Mouse (Mus musculus): ENCODE results near the gene Ctcfl. TPM values are rescaled to one million over a fixed set of nuclear protein-coding genes. Genes with fewer than 3 reads are reported as not detected.

Ctcfl gene
- polyA plus RNA-seq, 1 experiment: not detected

DNA sequence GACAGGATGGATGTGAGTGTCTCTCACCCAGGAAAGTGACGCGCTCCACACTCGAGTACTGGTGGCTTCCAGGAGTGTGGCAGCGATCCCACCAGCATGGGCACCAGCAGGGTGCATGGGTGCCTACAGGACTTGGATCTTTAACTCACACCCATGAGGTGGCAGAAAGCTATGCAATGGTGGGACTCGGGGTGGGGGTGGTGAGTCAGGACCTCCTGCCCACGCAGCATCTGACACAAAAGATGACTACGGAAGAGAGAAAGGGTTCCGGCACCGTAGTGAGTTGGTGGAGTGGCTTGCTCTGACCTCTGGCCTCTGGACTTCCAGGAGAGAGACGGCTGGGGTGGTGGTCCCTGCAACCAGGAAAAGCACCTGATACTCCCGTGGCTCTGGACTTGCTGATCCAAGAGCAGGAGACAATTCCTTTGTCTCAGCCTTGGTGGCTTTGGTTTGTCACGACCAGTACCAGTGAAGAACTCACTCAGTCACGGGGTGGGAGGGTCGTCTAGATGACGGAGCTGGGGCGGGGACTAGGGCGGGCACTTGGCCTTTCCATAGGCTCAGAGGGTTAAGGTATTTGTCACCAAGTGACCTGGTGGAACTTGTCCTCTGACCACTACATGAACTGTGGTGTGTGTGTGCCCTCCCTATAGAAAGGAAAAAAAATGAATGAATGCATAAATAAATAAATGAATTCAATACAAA, 71.1 kb downstream of the Ctcfl start:
- 46% methylated on average over 17 of the region's 17 CpGs for WGBS
- Histone ChIP-seq H3K4me1 (ENCODE audit: control insufficient read depth, insufficient read depth, low read length) (no peaks in the 10 kb centered on the region), H3K4me3 (replicated peaks; ENCODE audit: insufficient read depth, low read depth, low read length) (no peak overlapping the region), H3K27me3 (ENCODE audit: control insufficient read depth, insufficient read depth, low read length) (no peaks in the 10 kb centered on the region), H3K27ac (ENCODE audit: insufficient read depth, low read length) (no peak overlapping the region)
- no peak for TF ChIP-seq POLR2A (IDR thresholded peaks at IDR 0.05; ENCODE audit: borderline replicate concordance, insufficient read depth, low read length)
- TF ChIP-seq CTCF (IDR thresholded peaks at IDR 0.05; ENCODE audit: borderline replicate concordance, insufficient read depth, low read depth, low read length): no peak
- DNase-seq: no peak

DNA sequence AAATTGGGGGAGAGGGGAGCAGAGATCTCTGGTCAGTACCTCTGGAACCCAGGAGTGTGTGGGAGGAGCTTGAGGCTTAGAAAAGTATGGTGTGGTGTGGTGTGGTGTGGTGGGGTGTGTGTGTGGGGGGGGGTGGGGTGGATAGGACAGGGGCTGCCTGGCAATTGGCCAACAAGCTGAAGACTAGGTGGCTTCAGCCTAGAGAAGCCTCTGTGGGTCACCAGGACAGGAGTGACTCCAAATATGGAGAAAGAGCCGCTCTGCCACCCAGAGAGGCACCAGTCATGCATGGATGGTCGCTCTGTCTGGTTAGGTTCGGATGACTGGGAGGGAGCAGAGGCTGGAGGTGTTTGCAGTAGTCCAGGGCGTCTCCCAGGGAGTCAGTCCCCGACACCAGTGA, 71.9 kb downstream of the Ctcfl start:
- no peak for DNase-seq
- Histone ChIP-seq H3K4me3 (replicated peaks; ENCODE audit: insufficient read depth, low read depth, low read length) (no peak overlapping the region), H3K4me1 (ENCODE audit: control insufficient read depth, insufficient read depth, low read length) (no peaks in the 10 kb centered on the region), H3K27me3 (ENCODE audit: control insufficient read depth, insufficient read depth, low read length) (no peaks in the 10 kb centered on the region), H3K27ac (ENCODE audit: insufficient read depth, low read length) (no peak overlapping the region)
- WGBS: 26% methylated on average over 5 of the region's 5 CpGs
- no peak for TF ChIP-seq POLR2A (IDR thresholded peaks at IDR 0.05; ENCODE audit: borderline replicate concordance, insufficient read depth, low read length)
- no peak for TF ChIP-seq CTCF (IDR thresholded peaks at IDR 0.05; ENCODE audit: borderline replicate concordance, insufficient read depth, low read depth, low read length)

DNA sequence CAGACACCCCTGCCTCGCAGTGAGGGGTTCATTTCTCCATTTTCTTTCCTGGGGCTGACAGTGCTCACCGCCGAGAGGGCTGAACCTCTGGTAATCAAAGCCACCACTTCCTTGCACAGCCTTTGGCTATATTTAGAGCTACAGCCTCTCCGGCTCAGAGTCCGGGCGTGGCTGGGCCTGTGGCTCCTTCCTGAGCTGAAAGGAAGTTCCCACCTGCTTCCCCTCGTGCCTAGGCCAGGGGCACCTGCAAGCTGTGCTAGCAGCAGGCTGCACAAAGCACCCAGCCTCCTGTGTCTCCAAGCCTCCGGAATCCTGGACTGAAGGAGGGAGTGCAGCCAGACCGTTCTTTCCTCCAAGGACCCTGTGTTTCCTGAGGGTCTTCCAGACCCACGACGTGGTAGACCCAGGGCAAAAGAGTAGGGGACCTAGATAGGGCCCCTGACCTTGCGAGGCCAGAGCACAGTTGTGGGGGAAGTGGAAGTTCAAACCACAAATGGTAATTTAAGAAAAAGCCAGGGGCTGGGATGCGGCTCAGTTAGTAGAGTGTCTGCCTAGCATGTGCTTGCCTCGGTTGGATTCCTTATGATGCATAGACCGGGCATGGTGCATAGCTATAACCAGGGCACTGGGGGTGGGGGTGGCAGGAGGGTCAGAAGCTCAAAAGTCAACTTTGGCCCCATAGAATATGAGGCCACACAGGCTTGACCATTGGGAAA, 72.6 kb downstream of the Ctcfl start:
- no peak for TF ChIP-seq CTCF (IDR thresholded peaks at IDR 0.05; ENCODE audit: borderline replicate concordance, insufficient read depth, low read depth, low read length)
- H3K4me1 ChIP-seq (ENCODE audit: control insufficient read depth, insufficient read depth, low read length): no peaks in the 10 kb centered on the region
- WGBS: 77% methylated on average over 15 of the region's 15 CpGs
- no peaks in the 10 kb centered on the region for H3K27me3 ChIP-seq (ENCODE audit: control insufficient read depth, insufficient read depth, low read length)
- no peak overlapping the region for H3K4me3 ChIP-seq (replicated peaks; ENCODE audit: insufficient read depth, low read depth, low read length)
- no peak for DNase-seq
- H3K27ac ChIP-seq (ENCODE audit: insufficient read depth, low read length): no peak overlapping the region

GRCm38 (mm10) chr2:173044198-173044970, 74.9 kb downstream of the Ctcfl start:
- H3K4me1 ChIP-seq (ENCODE audit: control insufficient read depth, insufficient read depth, low read length): no peaks in the 10 kb centered on the region
- no peak overlapping the region for H3K4me3 ChIP-seq (replicated peaks; ENCODE audit: insufficient read depth, low read depth, low read length)
- H3K27me3 ChIP-seq (ENCODE audit: control insufficient read depth, insufficient read depth, low read length): no peaks in the 10 kb centered on the region
- WGBS: 53% methylated on average over 18 of the region's 18 CpGs
- H3K27ac ChIP-seq (ENCODE audit: insufficient read depth, low read length): no peak overlapping the region
- TF ChIP-seq POLR2A (IDR thresholded peaks at IDR 0.05; ENCODE audit: borderline replicate concordance, insufficient read depth, low read length) (no peak), CTCF (IDR thresholded peaks at IDR 0.05; ENCODE audit: borderline replicate concordance, insufficient read depth, low read depth, low read length) (no peak)
- DNase-seq: no peak

Other genes starting within 250 kb of the Ctcfl start
- gene Bmp7, start 179.2 kb downstream of the Ctcfl start, polyA plus RNA-seq (2012; rRNA removed): 3.9 and 6.0 TPM in 2 replicates
- gene Spo11, start 141.8 kb downstream of the Ctcfl start, polyA plus RNA-seq (2012; rRNA removed): 0.21 and 0.27 TPM in 2 replicates
- gene Rae1, start 119.4 kb downstream of the Ctcfl start, polyA plus RNA-seq (2012; rRNA removed): 69.1 and 74.7 TPM in 2 replicates
- gene Rbm38, start 99.0 kb downstream of the Ctcfl start, polyA plus RNA-seq (2012; rRNA removed): 9.0 and 10.1 TPM in 2 replicates
- gene Pck1, start 33.5 kb upstream of the Ctcfl start, polyA plus RNA-seq (2012; rRNA removed): not detected in 2 replicates
- gene Zbp1, start 99.4 kb upstream of the Ctcfl start, polyA plus RNA-seq (2012; rRNA removed): 0.25 and 0.74 TPM in 2 replicates
- gene Pmepa1, start 157.0 kb upstream of the Ctcfl start, polyA plus RNA-seq (2012; rRNA removed): 22.0 and 24.1 TPM in 2 replicates

Measured in cerebellum, adult 2 months (tissue).